Mouse (Mus musculus): Measurements from ENCODE around the gene Krt28.

Gene Krt28

GRCm38 (mm10) chr11:99374803-99375202, at the start of gene Krt28:
Gene Krt28, minus strand, starts transcription at chr11:99374903.
- DNase-seq (ENCODE audit: extremely low read depth, low read depth, low spot score): no peak

- DNase-seq (ENCODE audit: extremely low read depth, low read depth, low spot score): no peak
Measured at GRCm38 (mm10) chr11:99422159-99422558, 47.5 kb upstream of the Krt28 start, which contains the start of gene Krt12. Gene Krt12, minus strand, starts transcription at chr11:99422259.

- DNase-seq (ENCODE audit: extremely low read depth, low read depth, low spot score): no peak
Measured at GRCm38 (mm10) chr11:99420586-99420985, 45.9 kb upstream of the Krt28 start.

- DNase-seq (ENCODE audit: extremely low read depth, low read depth, low spot score): no peak
Measured at GRCm38 (mm10) chr11:99417819-99418218, 43.1 kb upstream of the Krt28 start.

GRCm38 (mm10) chr11:99416902-99417301, 42.2 kb upstream of the Krt28 start:
- no peak for DNase-seq (ENCODE audit: extremely low read depth, low read depth, low spot score)

GRCm38 (mm10) chr11:99414463-99415147, 39.9 kb upstream of the Krt28 start:
- DNase-seq (ENCODE audit: extremely low read depth, low read depth, low spot score): no peak

- no peak for DNase-seq (ENCODE audit: extremely low read depth, low read depth, low spot score)
Measured at GRCm38 (mm10) chr11:99413247-99413646, 38.5 kb upstream of the Krt28 start.

- no peak for DNase-seq (ENCODE audit: extremely low read depth, low read depth, low spot score)
Measured at GRCm38 (mm10) chr11:99406186-99406585, 31.5 kb upstream of the Krt28 start.

GRCm38 (mm10) chr11:99399956-99400549, 25.4 kb upstream of the Krt28 start:
- DNase-seq (ENCODE audit: extremely low read depth, low read depth, low spot score): no peak

GRCm38 (mm10) chr11:99398832-99399231, 24.1 kb upstream of the Krt28 start:
- DNase-seq (ENCODE audit: extremely low read depth, low read depth, low spot score): no peak

GRCm38 (mm10) chr11:99398084-99398483, 23.4 kb upstream of the Krt28 start:
- DNase-seq (ENCODE audit: extremely low read depth, low read depth, low spot score): no peak

GRCm38 (mm10) chr11:99396661-99397060, 22.0 kb upstream of the Krt28 start:
- no peak for DNase-seq (ENCODE audit: extremely low read depth, low read depth, low spot score)

- DNase-seq (ENCODE audit: extremely low read depth, low read depth, low spot score): no peak
Measured at GRCm38 (mm10) chr11:99396034-99396433, 21.3 kb upstream of the Krt28 start.

- no peak for DNase-seq (ENCODE audit: extremely low read depth, low read depth, low spot score)
Measured at GRCm38 (mm10) chr11:99392492-99392891, 17.8 kb upstream of the Krt28 start.

GRCm38 (mm10) chr11:99391375-99391774, 16.7 kb upstream of the Krt28 start:
- no peak for DNase-seq (ENCODE audit: extremely low read depth, low read depth, low spot score)

- no peak for DNase-seq (ENCODE audit: extremely low read depth, low read depth, low spot score)
Measured at GRCm38 (mm10) chr11:99390866-99391265, 16.2 kb upstream of the Krt28 start.

- DNase-seq (ENCODE audit: extremely low read depth, low read depth, low spot score): no peak
Measured at GRCm38 (mm10) chr11:99389264-99389663, 14.6 kb upstream of the Krt28 start, which contains the start of gene Krt10. Gene Krt10, minus strand, starts transcription at chr11:99389364.

- no peak for DNase-seq (ENCODE audit: extremely low read depth, low read depth, low spot score)
Measured at GRCm38 (mm10) chr11:99388661-99389060, 14.0 kb upstream of the Krt28 start.

- DNase-seq (ENCODE audit: extremely low read depth, low read depth, low spot score): no peak
Measured at GRCm38 (mm10) chr11:99385813-99386721, 11.4 kb upstream of the Krt28 start.

GRCm38 (mm10) chr11:99379568-99379967, 4.9 kb upstream of the Krt28 start:
- DNase-seq (ENCODE audit: extremely low read depth, low read depth, low spot score): no peak

GRCm38 (mm10) chr11:99369853-99370451, 4.8 kb downstream of the Krt28 start:
- no peak for DNase-seq (ENCODE audit: extremely low read depth, low read depth, low spot score)

All from fat pad, adult 2 months (tissue).